In genomic region chr2:38637716-38638267, GRCm38 (mm10) we compare ENCODE assay signal across 15 mouse cellular contexts. TPM values are rescaled to one million over a fixed set of nuclear protein-coding genes. Genes with fewer than 3 reads are reported as not detected.
DNase-seq lines count a peak whose midpoint lies in the region; ATAC-seq and TF ChIP-seq lines count a peak whose summit lies in the region.
"Had no signal": no experiment of that assay in that cellular context is flagged by ENCODE, and none has a peak within 500 bp of the region (broad histone marks: within the 10 kb centered on the region; RNA-seq: fewer than 3 reads in every experiment).

No protein-coding gene starts in this region.

- H3K9ac ChIP-seq in kidney, postnatal 0 days (ENCODE audit: low read depth, low read length), result no peak overlapping the region
- H3K9ac ChIP-seq: heart, embryonic 15.5 days; limb, embryonic 13.5 days; stomach, embryonic 15.5 days had no signal

- H3K4me1 ChIP-seq in cerebellum, adult 2 months (ENCODE audit: control insufficient read depth, insufficient read depth, low read length), result no peaks in the 10 kb centered on the region
- no peaks in the 10 kb centered on the region for H3K4me1 ChIP-seq in kidney, postnatal 0 days (replicated peaks; ENCODE audit: insufficient read depth, low read length)

- TF ChIP-seq CTCF in cerebellum, adult 2 months (IDR thresholded peaks at IDR 0.05; ENCODE audit: borderline replicate concordance, insufficient read depth, low read depth, low read length), result peak; percentile 16; the same call in 1 of the 2 replicates
- peak; percentile 55 for TF ChIP-seq CTCF in kidney, postnatal 0 days (IDR thresholded peaks at IDR 0.05; ENCODE audit: low read depth)

- no peak overlapping the region for H3K27ac ChIP-seq in cerebellum, adult 2 months (ENCODE audit: insufficient read depth, low read length)
- no peak overlapping the region for H3K27ac ChIP-seq in kidney, postnatal 0 days
- H3K27ac ChIP-seq: heart, embryonic 15.5 days; limb, embryonic 13.5 days; stomach, embryonic 15.5 days had no signal

- H3K4me3 ChIP-seq in cerebellum, adult 2 months (replicated peaks; ENCODE audit: insufficient read depth, low read depth, low read length), result no peak overlapping the region
- no peak overlapping the region for H3K4me3 ChIP-seq in kidney, postnatal 0 days (replicated peaks; ENCODE audit: low read depth, low read length)
- H3K4me3 ChIP-seq: heart, embryonic 15.5 days; limb, embryonic 13.5 days; stomach, embryonic 15.5 days had no signal

- no peaks in the 10 kb centered on the region for H3K27me3 ChIP-seq in cerebellum, adult 2 months (ENCODE audit: control insufficient read depth, insufficient read depth, low read length)
- no peaks in the 10 kb centered on the region for H3K27me3 ChIP-seq in kidney, postnatal 0 days (ENCODE audit: insufficient read depth, low read length)
- H3K27me3 ChIP-seq: heart, embryonic 15.5 days; limb, embryonic 13.5 days; stomach, embryonic 15.5 days had no signal

- peaks cover 42% of the 10 kb centered on the region for H3K36me3 ChIP-seq in kidney, postnatal 0 days (ENCODE audit: insufficient read depth, low read length)

- DNase-seq in cerebellum, adult 2 months, result no peak
- DNase-seq in kidney, postnatal 0 days (ENCODE audit: low spot score), result peak; percentile 62
- no peak for DNase-seq in kidney, postnatal 25 days
- peak; percentile 12 for DNase-seq in CD4-positive, CD25-positive, alpha-beta regulatory T cell, adult 2 months (ENCODE audit: low read depth, low spot score)
- peak; percentile 46 for DNase-seq in induced T-regulatory cell, adult 2 months (ENCODE audit: low read depth)
- DNase-seq in spleen, adult 18-20 months, result no peak
- DNase-seq in spleen, postnatal 4 days (ENCODE audit: low spot score in 2 of 2), result no peak
- DNase-seq: cerebellum, postnatal 25 days; gastrocnemius, postnatal 10 days; kidney, adult 2 months; layer of hippocampus, adult 9-11 months had no signal

- no peak for ATAC-seq in cerebellum, adult (ENCODE audit: insufficient number of reproducible peaks, low FRiP score, low TSS enrichment)
- no peak for ATAC-seq in kidney, postnatal 0 days (replicated peaks; ENCODE audit: low FRiP score, low read depth)

- TF ChIP-seq POLR2A in cerebellum, adult 2 months (IDR thresholded peaks at IDR 0.05; ENCODE audit: borderline replicate concordance, insufficient read depth, low read length), result no peak

- H3K4me2 ChIP-seq in kidney, postnatal 0 days (ENCODE audit: low read length), result no peak overlapping the region
- H3K4me2 ChIP-seq: heart, embryonic 15.5 days; limb, embryonic 13.5 days; stomach, embryonic 15.5 days had no signal

- no peaks in the 10 kb centered on the region for H3K9me3 ChIP-seq in kidney, postnatal 0 days (replicated peaks; ENCODE audit: low read length)
- H3K9me3 ChIP-seq: heart, embryonic 15.5 days; limb, embryonic 13.5 days; stomach, embryonic 15.5 days had no signal

- WGBS in cerebellum, adult 2 months, result 66% methylated on average over 4 of the region's 4 CpGs
- 87% methylated on average over 4 of the region's 4 CpGs for WGBS in kidney, postnatal 0 days

RNA-seq across cellular contexts. Expression of gene Psmb7, which starts 6.1 kb away (rescaled TPM):
- polyA plus RNA-seq in cerebellum, adult 2 months (2012; rRNA removed), result 294 and 310 TPM in 2 replicates
- polyA plus RNA-seq in kidney, postnatal 0 days (2015; fragmentation: Nextera tagmentation; extraction: Ambion mirVana), result 217 and 220 TPM in 2 replicates

Comparison
In these comparisons a context has a peak if more than half of its experiments do, and no peak if none do; other contexts are left out.
1. DNase-seq: peak in kidney, postnatal 0 days (single experiment), CD4-positive, CD25-positive, alpha-beta regulatory T cell, adult 2 months (single experiment) and induced T-regulatory cell, adult 2 months (single experiment); none in cerebellum, adult 2 months (0 of 2), kidney, postnatal 25 days (0 of 2), spleen, adult 18-20 months (0 of 2) and spleen, postnatal 4 days (0 of 2).